Mouse (Mus musculus) layer of hippocampus, adult 18-20 months (tissue): ENCODE measurements around the gene Olfr1418. TPM values are rescaled to one million over a fixed set of nuclear protein-coding genes. Genes with fewer than 3 reads are reported as not detected.

Source experiments
- DNase-seq, 2 experiments: peaks; one replicate each; pipeline ENCODE4 v3.0.0; 2022; ENCODE audit warnings: low spot score in 2 of 2
- total RNA-seq, 2 experiments: library from RNA; stranded (reverse); gene quantifications; 2 replicates each; pipeline ENCODE4 v1.2.3; 2021

Gene Olfr1418
- total RNA-seq, 2 experiments from 2014 or later, result not detected

GRCm38 (mm10) chr19:11811688-11812365, 49.0 kb downstream of the Olfr1418 start:
- DNase-seq, result no peak

DNA sequence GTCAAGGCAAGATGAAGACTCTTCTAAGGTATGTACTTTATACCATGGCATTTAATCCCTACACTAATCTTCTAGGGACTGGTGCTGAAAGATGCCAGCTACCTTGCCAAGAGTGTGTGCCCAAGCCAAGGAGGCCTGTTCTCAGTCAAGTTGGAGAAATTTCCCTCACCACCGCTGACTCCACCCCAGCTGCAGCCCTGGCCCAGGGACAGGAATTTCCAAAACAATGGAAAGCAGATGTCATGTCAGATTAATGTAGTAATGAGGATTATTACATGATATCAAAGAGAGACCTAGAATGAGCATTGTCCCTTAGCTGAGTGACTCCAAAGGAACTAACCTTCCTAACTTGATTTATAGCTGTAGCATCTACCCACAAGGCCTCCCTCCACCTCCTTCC, 50.0 kb downstream of the Olfr1418 start:
- DNase-seq, result no peak

GRCm38 (mm10) chr19:11810003-11810758, 50.7 kb downstream of the Olfr1418 start:
- DNase-seq, result no peak

DNA sequence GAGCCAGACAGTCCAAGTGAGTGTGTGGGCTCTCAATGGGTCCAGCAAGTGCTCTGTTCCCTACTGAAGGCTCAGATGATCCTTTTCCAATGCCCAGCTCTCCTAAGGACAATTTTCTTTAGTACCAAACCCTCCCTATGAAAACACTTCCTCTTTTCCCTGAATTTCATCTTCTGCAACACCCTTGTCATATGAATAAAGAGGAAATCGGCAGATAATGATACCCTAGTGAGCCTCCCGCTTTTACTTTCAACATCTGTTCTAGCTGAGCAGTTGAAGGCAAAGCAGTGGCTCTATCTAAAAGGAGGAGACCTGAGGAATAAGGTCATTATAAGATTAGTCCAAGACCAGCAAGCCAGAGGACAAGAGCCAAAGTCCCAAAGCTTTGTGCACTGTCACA, 52.4 kb downstream of the Olfr1418 start:
- no peak for DNase-seq

DNA sequence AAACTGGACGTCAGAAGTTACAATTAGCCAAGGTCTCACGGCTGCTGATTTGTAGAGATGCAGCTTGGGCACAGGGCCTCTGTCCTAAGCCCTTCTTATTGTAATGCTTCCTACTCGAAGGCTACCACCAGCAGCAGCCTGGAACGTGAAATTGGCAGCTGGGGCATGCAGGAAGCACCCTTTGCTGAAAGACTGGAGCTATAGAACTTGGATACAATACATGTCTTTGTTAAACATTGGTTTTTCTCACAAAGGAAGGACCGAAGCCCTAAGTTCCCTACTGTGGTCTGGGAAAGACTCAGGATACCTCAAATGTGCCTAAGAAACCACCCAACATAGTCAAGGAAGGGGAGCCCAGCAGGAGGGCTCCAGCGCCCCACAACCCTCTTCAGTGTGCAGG, 53.0 kb downstream of the Olfr1418 start:
- no peak for DNase-seq

GRCm38 (mm10) chr19:11807251-11807650, 53.6 kb downstream of the Olfr1418 start:
- no peak for DNase-seq

GRCm38 (mm10) chr19:11804423-11804822, 56.4 kb downstream of the Olfr1418 start:
- DNase-seq, result no peak

Other genes with a start within 250 kb of the Olfr1418 start
- not detected for gene Ms4a2, start 237.3 kb downstream of the Olfr1418 start, total RNA-seq
- not detected for gene Ms4a3, start 220.2 kb downstream of the Olfr1418 start, total RNA-seq
- gene Oosp2, start 200.5 kb downstream of the Olfr1418 start, total RNA-seq, result not detected
- not detected for gene Oosp1, start 169.9 kb downstream of the Olfr1418 start, total RNA-seq
- not detected for gene Oosp3, start 164.0 kb downstream of the Olfr1418 start, total RNA-seq
- not detected for gene Gif, start 113.5 kb downstream of the Olfr1418 start, total RNA-seq
- 10 to 100 TPM; 35.3 to 36.1 TPM for gene Mrpl16, start 90.7 kb downstream of the Olfr1418 start, total RNA-seq
- gene Stx3, start 41.7 kb downstream of the Olfr1418 start, total RNA-seq, result 10 to 100 TPM; 28.2 to 30.0 TPM
- gene Olfr1417, start 21.8 kb downstream of the Olfr1418 start, total RNA-seq, result not detected
- not detected for gene Olfr1419, start 14.0 kb upstream of the Olfr1418 start, total RNA-seq
- not detected for gene Olfr1420, start 25.5 kb upstream of the Olfr1418 start, total RNA-seq
- 10 to 100 TPM; 22.7 to 23.3 TPM for gene Patl1, start 51.3 kb upstream of the Olfr1418 start, total RNA-seq
- gene Osbp, start 104.9 kb upstream of the Olfr1418 start, total RNA-seq, result 10 to 100 TPM; 51.3 to 52.5 TPM
- gene Olfr1423, start 180.3 kb upstream of the Olfr1418 start, total RNA-seq, result not detected
- not detected for gene Olfr1424, start 201.6 kb upstream of the Olfr1418 start, total RNA-seq
- gene Olfr1425, start 216.7 kb upstream of the Olfr1418 start, total RNA-seq, result not detected
- gene Olfr1426, start 230.9 kb upstream of the Olfr1418 start, total RNA-seq, result not detected
- not detected for gene Olfr1427, start 242.3 kb upstream of the Olfr1418 start, total RNA-seq